Mouse (Mus musculus): Measurements from ENCODE around the gene Dnhd1.

GRCm38 (mm10) chr7:105619701-105620100 is 30.9 kb upstream of the Dnhd1 start:
- TF ChIP-seq CTCF (IDR thresholded peaks at IDR 0.05; ENCODE audit: insufficient read depth, low read depth, low read length) (no peak), POLR2A (IDR thresholded peaks at IDR 0.05; ENCODE audit: insufficient read depth, low read depth, low read length) (no peak)
